Mouse (Mus musculus): ENCODE results near the gene Bcl7c. TPM values are rescaled to one million over a fixed set of nuclear protein-coding genes. Genes with fewer than 3 reads are reported as not detected.
"Not testable (repeated sequence)": the region's sequence is repeated elsewhere in the genome, so short reads cannot be mapped to it uniquely, and the experiment has no call there.

The Bcl7c gene
- 10 to 100 TPM; 70.9 to 86.0 TPM for total RNA-seq (2021)
- 70.5 and 78.0 TPM in 2 replicates for polyA plus RNA-seq (2012; rRNA removed)
- long read RNA-seq, transcript Bcl7c-201 (6 exons, 1,132 nt): major isoform, 36 of 43 reads
- long read RNA-seq, partial matches to known transcripts: 2 of 43 reads
- long read RNA-seq, other reads (novel, unspliced or antisense): 5 of 43 reads

GRCm38 (mm10) chr7:127708207-127709078 is at the start of gene Bcl7c:
Gene Bcl7c, minus strand, starts transcription at chr7:127708933.
- DNase-seq: peak; percentile 97

- DNase-seq: no peak
These were observed 45.0 kb upstream of the Bcl7c start for GRCm38 (mm10) chr7:127753741-127754140.

GRCm38 (mm10) chr7:127753158-127753557 is 44.4 kb upstream of the Bcl7c start:
- DNase-seq: no peak

GRCm38 (mm10) chr7:127752069-127752468 is 43.3 kb upstream of the Bcl7c start:
- no peak for DNase-seq

GRCm38 (mm10) chr7:127751619-127752018 is 42.9 kb upstream of the Bcl7c start:
- no peak for DNase-seq

- no peak for DNase-seq
These were observed 41.7 kb upstream of the Bcl7c start for GRCm38 (mm10) chr7:127750131-127751127.

- DNase-seq: no peak
These were observed 39.5 kb upstream of the Bcl7c start for GRCm38 (mm10) chr7:127748235-127748560.

- no peak for DNase-seq
These were observed 39.0 kb upstream of the Bcl7c start for GRCm38 (mm10) chr7:127747559-127748234.

GRCm38 (mm10) chr7:127746494-127747491 is 38.1 kb upstream of the Bcl7c start:
- peak; percentile 44 for DNase-seq

- DNase-seq: peak; percentile 97
These were observed 37.1 kb upstream of the Bcl7c start for GRCm38 (mm10) chr7:127745652-127746493.

GRCm38 (mm10) chr7:127745251-127745651 is 36.5 kb upstream of the Bcl7c start:
- DNase-seq: peak; percentile 95

GRCm38 (mm10) chr7:127744366-127745045 is 35.8 kb upstream of the Bcl7c start, which contains the start of gene Fbxl19:
Gene Fbxl19, plus strand, starts transcription at chr7:127744543.
- peak; percentile 85 for DNase-seq

- not testable (repeated sequence) for DNase-seq
These were observed 23.3 kb upstream of the Bcl7c start, which contains the start of gene Ctf2 for GRCm38 (mm10) chr7:127732066-127732465. Gene Ctf2, minus strand, starts transcription at chr7:127732166.

GRCm38 (mm10) chr7:127730170-127730569 is 21.4 kb upstream of the Bcl7c start:
- no peak for DNase-seq

GRCm38 (mm10) chr7:127727898-127728297 is 19.2 kb upstream of the Bcl7c start:
- no peak for DNase-seq

GRCm38 (mm10) chr7:127725924-127726323 is 17.2 kb upstream of the Bcl7c start:
- no peak for DNase-seq

GRCm38 (mm10) chr7:127725490-127725889 is 16.8 kb upstream of the Bcl7c start:
- DNase-seq: no peak

- DNase-seq: peak; percentile 32
These were observed 10.5 kb upstream of the Bcl7c start for GRCm38 (mm10) chr7:127719258-127719657.

GRCm38 (mm10) chr7:127718339-127718738 is 9.6 kb upstream of the Bcl7c start:
- no peak for DNase-seq

Data from adrenal gland, adult 2 months (tissue).